Mouse (Mus musculus): ENCODE results near the gene Polr2g. TPM values are rescaled to one million over a fixed set of nuclear protein-coding genes. Genes with fewer than 3 reads are reported as not detected.
A peak's percentile ranks its signal among the peaks of the same experiment; 100 is the strongest.

The Polr2g gene
- polyA plus RNA-seq, 1 experiment = 48.4 TPM

- Histone ChIP-seq H3K27me3 (ENCODE audit: control insufficient read depth, insufficient read depth, low read length) (no peaks in the 10 kb centered on the region), H3K4me3 (ENCODE audit: control insufficient read depth, low read depth, low read length) (no peak overlapping the region), H3K27ac (ENCODE audit: control insufficient read depth, insufficient read depth, low read depth, low read length) (no peak overlapping the region), H3K36me3 (ENCODE audit: control insufficient read depth, insufficient read depth, low read length) (peaks cover 3% of the 10 kb centered on the region; the same call in 1 of the 2 replicates), H3K4me1 (ENCODE audit: control insufficient read depth, insufficient read depth, low read length) (peaks cover 9% of the 10 kb centered on the region)
- TF ChIP-seq POLR2A (IDR thresholded peaks at IDR 0.05; ENCODE audit: control insufficient read depth, low read depth, low read length) (no peak), CTCF (IDR thresholded peaks at IDR 0.05; ENCODE audit: control insufficient read depth, insufficient read depth, insufficient replicate concordance, low read depth, low read length) (no peak)
Measured at GRCm38 (mm10) chr19:8790171-8790570, 8.2 kb downstream of the Polr2g start.

- H3K36me3 ChIP-seq (ENCODE audit: control insufficient read depth, insufficient read depth, low read length) = peaks cover 2% of the 10 kb centered on the region; the same call in 1 of the 2 replicates
- H3K4me3 ChIP-seq (ENCODE audit: control insufficient read depth, low read depth, low read length) = no peak overlapping the region
- peaks cover 9% of the 10 kb centered on the region for H3K4me1 ChIP-seq (ENCODE audit: control insufficient read depth, insufficient read depth, low read length)
- TF ChIP-seq CTCF (IDR thresholded peaks at IDR 0.05; ENCODE audit: control insufficient read depth, insufficient read depth, insufficient replicate concordance, low read depth, low read length) (no peak), POLR2A (IDR thresholded peaks at IDR 0.05; ENCODE audit: control insufficient read depth, low read depth, low read length) (no peak)
- H3K27ac ChIP-seq (ENCODE audit: control insufficient read depth, insufficient read depth, low read depth, low read length) = no peak overlapping the region
- H3K27me3 ChIP-seq (ENCODE audit: control insufficient read depth, insufficient read depth, low read length) = no peaks in the 10 kb centered on the region
Measured at GRCm38 (mm10) chr19:8789171-8789570, 9.2 kb downstream of the Polr2g start.

- TF ChIP-seq CTCF (IDR thresholded peaks at IDR 0.05; ENCODE audit: control insufficient read depth, insufficient read depth, insufficient replicate concordance, low read depth, low read length) (no peak), POLR2A (IDR thresholded peaks at IDR 0.05; ENCODE audit: control insufficient read depth, low read depth, low read length) (no peak)
- H3K36me3 ChIP-seq (ENCODE audit: control insufficient read depth, insufficient read depth, low read length) = peaks cover under 1% of the 10 kb centered on the region; the same call in 1 of the 2 replicates
- H3K4me3 ChIP-seq (ENCODE audit: control insufficient read depth, low read depth, low read length) = no peak overlapping the region; the same call in 1 of the 2 replicates
- no peaks in the 10 kb centered on the region for H3K27me3 ChIP-seq (ENCODE audit: control insufficient read depth, insufficient read depth, low read length)
- H3K27ac ChIP-seq (ENCODE audit: control insufficient read depth, insufficient read depth, low read depth, low read length) = no peak overlapping the region
- H3K4me1 ChIP-seq (ENCODE audit: control insufficient read depth, insufficient read depth, low read length) = peaks cover 9% of the 10 kb centered on the region
Measured at GRCm38 (mm10) chr19:8788521-8788920, 9.9 kb downstream of the Polr2g start.

GRCm38 (mm10) chr19:8786008-8786781, 12.2 kb downstream of the Polr2g start, which contains the start of gene Taf6l:
Gene Taf6l, minus strand, starts transcription at chr19:8786417.
- Histone ChIP-seq H3K27ac (ENCODE audit: control insufficient read depth, insufficient read depth, low read depth, low read length) (peak within 1 kb of the TSS; percentile 72), H3K36me3 (ENCODE audit: control insufficient read depth, insufficient read depth, low read length) (no peaks in the 10 kb centered on the region; the same call in 1 of the 2 replicates), H3K27me3 (ENCODE audit: control insufficient read depth, insufficient read depth, low read length) (no peaks in the 10 kb centered on the region), H3K4me3 (ENCODE audit: control insufficient read depth, low read depth, low read length) (peak within 1 kb of the TSS; percentile 89), H3K4me1 (ENCODE audit: control insufficient read depth, insufficient read depth, low read length) (peaks cover 9% of the 10 kb centered on the region)
- TF ChIP-seq POLR2A (IDR thresholded peaks at IDR 0.05; ENCODE audit: control insufficient read depth, low read depth, low read length) (peak; percentile 71), CTCF (IDR thresholded peaks at IDR 0.05; ENCODE audit: control insufficient read depth, insufficient read depth, insufficient replicate concordance, low read depth, low read length) (peak; percentile 27; the same call in 1 of the 2 replicates)

GRCm38 (mm10) chr19:8774951-8775421, 23.4 kb downstream of the Polr2g start:
- Histone ChIP-seq H3K4me1 (ENCODE audit: control insufficient read depth, insufficient read depth, low read length) (peaks cover 6% of the 10 kb centered on the region), H3K27ac (ENCODE audit: control insufficient read depth, insufficient read depth, low read depth, low read length) (peak overlapping the region; percentile 98), H3K27me3 (ENCODE audit: control insufficient read depth, insufficient read depth, low read length) (no peaks in the 10 kb centered on the region), H3K36me3 (ENCODE audit: control insufficient read depth, insufficient read depth, low read length) (no peaks in the 10 kb centered on the region), H3K4me3 (ENCODE audit: control insufficient read depth, low read depth, low read length) (peak overlapping the region; percentile 89)
- TF ChIP-seq POLR2A (IDR thresholded peaks at IDR 0.05; ENCODE audit: control insufficient read depth, low read depth, low read length) = no peak
- no peak for TF ChIP-seq CTCF (IDR thresholded peaks at IDR 0.05; ENCODE audit: control insufficient read depth, insufficient read depth, insufficient replicate concordance, low read depth, low read length)

GRCm38 (mm10) chr19:8774086-8774835, 24.1 kb downstream of the Polr2g start, which contains the start of gene Tmem179b:
Gene Tmem179b, minus strand, starts transcription at chr19:8774467.
- Histone ChIP-seq H3K4me1 (ENCODE audit: control insufficient read depth, insufficient read depth, low read length) (peaks cover 6% of the 10 kb centered on the region), H3K36me3 (ENCODE audit: control insufficient read depth, insufficient read depth, low read length) (no peaks in the 10 kb centered on the region), H3K27ac (ENCODE audit: control insufficient read depth, insufficient read depth, low read depth, low read length) (peak within 1 kb of the TSS; percentile 98), H3K4me3 (ENCODE audit: control insufficient read depth, low read depth, low read length) (peak within 1 kb of the TSS; percentile 89), H3K27me3 (ENCODE audit: control insufficient read depth, insufficient read depth, low read length) (no peaks in the 10 kb centered on the region)
- TF ChIP-seq POLR2A (IDR thresholded peaks at IDR 0.05; ENCODE audit: control insufficient read depth, low read depth, low read length) (peak; percentile 94), CTCF (IDR thresholded peaks at IDR 0.05; ENCODE audit: control insufficient read depth, insufficient read depth, insufficient replicate concordance, low read depth, low read length) (no peak)

GRCm38 (mm10) chr19:8773409-8773808, 25.0 kb downstream of the Polr2g start:
- TF ChIP-seq CTCF (IDR thresholded peaks at IDR 0.05; ENCODE audit: control insufficient read depth, insufficient read depth, insufficient replicate concordance, low read depth, low read length) = no peak
- no peak for TF ChIP-seq POLR2A (IDR thresholded peaks at IDR 0.05; ENCODE audit: control insufficient read depth, low read depth, low read length)
- H3K27me3 ChIP-seq (ENCODE audit: control insufficient read depth, insufficient read depth, low read length) = no peaks in the 10 kb centered on the region
- H3K36me3 ChIP-seq (ENCODE audit: control insufficient read depth, insufficient read depth, low read length) = no peaks in the 10 kb centered on the region
- H3K4me1 ChIP-seq (ENCODE audit: control insufficient read depth, insufficient read depth, low read length) = peaks cover 6% of the 10 kb centered on the region
- peak overlapping the region; percentile 59 for H3K4me3 ChIP-seq (ENCODE audit: control insufficient read depth, low read depth, low read length)
- peak overlapping the region; percentile 68; the same call in 1 of the 2 replicates for H3K27ac ChIP-seq (ENCODE audit: control insufficient read depth, insufficient read depth, low read depth, low read length)

All from testis, adult 2 months (tissue).